Mouse (Mus musculus): ENCODE data around the gene Ier2.
A peak's percentile ranks its signal among the peaks of the same experiment; 100 is the strongest.

The Ier2 gene

GRCm38 (mm10) chr8:84661961-84662571 is 586 bp downstream of the Ier2 start:
- DNase-seq (ENCODE audit: low spot score), result peak; percentile 68

- peak; percentile 81 for DNase-seq (ENCODE audit: low spot score)
These were observed 1.2 kb downstream of the Ier2 start for GRCm38 (mm10) chr8:84661458-84661871.

DNA sequence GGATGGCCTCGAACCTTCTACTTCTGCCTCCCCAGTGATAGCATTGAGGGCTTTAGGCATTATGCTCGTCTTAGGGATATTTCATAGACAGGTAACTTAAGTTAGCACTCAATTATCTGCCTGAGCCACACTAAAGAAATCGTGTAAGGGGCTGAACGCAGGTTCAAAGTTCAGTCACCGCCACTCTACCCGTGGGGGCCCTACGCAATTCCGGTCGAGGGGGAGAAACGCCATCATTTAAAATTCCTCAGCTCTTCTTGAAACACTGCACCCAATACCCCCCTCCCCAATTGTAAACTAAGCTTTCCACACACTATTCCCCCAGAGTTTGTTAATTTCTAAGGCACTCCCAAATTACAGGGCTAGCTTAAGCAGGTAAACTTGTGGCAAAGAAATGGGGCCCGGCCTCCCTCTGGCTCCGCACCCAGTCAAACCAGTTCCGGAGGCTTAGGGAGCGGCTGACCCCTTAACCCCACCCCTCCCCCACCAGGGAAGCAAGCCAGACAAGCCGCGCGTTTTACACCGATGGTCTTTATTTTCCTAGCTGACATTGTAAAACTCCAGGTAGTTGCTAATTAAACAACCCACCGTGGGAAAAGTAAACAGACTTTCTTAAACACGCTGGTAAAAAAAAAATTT is 1.7 kb downstream of the Ier2 start:
- DNase-seq (ENCODE audit: low spot score), result peak; percentile 92

DNA sequence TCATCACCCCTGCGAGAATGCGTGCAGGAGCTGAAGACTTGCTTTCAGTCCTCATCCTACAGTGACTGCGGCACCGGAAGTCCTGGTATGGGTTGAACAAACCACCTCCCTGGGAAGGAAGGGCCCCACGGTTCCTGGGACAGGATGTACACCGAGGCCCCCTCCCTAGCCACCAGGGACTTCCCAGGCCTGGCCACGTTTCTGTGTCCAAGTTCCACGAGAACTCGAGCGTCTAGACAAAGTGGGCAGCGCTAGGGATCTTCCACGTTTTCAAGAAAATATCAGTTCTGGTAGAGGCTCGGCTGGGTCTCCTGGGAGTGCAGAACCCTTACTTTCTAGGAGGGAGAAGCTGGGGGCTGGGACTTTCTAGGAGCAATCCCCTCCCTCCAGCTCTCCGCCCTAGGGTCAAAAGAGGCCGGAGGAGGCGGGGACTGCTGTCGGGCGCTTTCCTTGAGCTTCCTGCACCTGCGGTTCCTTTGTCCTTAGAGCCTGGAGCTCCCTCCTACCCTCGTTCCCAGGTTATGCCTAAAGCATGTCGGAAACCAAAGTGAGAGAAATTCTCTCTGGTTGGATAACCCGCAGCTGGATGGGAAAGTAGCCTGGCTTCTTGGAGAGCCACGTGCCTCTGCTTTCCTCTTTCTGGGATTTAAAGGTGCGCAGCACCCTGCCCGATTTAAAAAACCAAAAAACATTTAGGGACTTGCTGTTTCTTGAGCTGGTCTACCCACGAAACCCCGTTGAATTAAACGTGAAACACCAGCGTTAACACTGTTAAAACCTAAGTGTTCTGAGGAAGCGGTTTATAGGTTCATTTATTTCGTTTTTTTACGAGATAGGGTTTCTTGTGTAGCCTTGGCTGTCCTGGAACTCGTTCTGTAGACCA is 2.5 kb downstream of the Ier2 start:
- DNase-seq (ENCODE audit: low spot score), result peak; percentile 87

- DNase-seq (ENCODE audit: low spot score), result no peak
These were observed 3.7 kb downstream of the Ier2 start for GRCm38 (mm10) chr8:84658951-84659350.

DNA sequence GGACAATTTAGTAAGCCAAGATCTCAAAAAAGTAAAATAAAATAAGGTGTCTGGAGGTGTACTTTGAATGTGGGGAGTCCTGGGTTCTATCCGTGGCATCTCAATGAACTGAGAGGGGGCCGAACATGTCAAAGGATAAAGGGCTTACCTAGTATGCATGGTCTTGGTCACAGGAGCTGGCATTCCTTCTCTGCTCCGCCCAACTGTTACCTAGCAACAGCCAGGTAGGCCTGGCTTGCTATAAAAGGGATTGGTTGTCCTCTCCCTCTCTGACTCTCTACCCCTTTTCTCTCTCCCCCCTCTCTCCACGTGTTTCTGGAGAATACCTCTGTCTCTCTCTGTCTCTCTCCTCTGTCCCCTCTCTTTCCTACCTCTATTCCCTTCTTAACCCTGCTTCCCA is 5.0 kb downstream of the Ier2 start:
- DNase-seq (ENCODE audit: low spot score), result no peak

- no peak for DNase-seq (ENCODE audit: low spot score)
These were observed 5.4 kb downstream of the Ier2 start for GRCm38 (mm10) chr8:84657203-84657602.

GRCm38 (mm10) chr8:84656641-84657126 is 6.0 kb downstream of the Ier2 start:
- DNase-seq (ENCODE audit: low spot score), result peak; percentile 93

- peak; percentile 66 for DNase-seq (ENCODE audit: low spot score)
These were observed 6.5 kb downstream of the Ier2 start for GRCm38 (mm10) chr8:84656191-84656525.

GRCm38 (mm10) chr8:84655336-84656190 is 7.1 kb downstream of the Ier2 start:
- DNase-seq (ENCODE audit: low spot score), result peak; percentile 79

GRCm38 (mm10) chr8:84654597-84654996 is 8.1 kb downstream of the Ier2 start:
- no peak for DNase-seq (ENCODE audit: low spot score)

DNA sequence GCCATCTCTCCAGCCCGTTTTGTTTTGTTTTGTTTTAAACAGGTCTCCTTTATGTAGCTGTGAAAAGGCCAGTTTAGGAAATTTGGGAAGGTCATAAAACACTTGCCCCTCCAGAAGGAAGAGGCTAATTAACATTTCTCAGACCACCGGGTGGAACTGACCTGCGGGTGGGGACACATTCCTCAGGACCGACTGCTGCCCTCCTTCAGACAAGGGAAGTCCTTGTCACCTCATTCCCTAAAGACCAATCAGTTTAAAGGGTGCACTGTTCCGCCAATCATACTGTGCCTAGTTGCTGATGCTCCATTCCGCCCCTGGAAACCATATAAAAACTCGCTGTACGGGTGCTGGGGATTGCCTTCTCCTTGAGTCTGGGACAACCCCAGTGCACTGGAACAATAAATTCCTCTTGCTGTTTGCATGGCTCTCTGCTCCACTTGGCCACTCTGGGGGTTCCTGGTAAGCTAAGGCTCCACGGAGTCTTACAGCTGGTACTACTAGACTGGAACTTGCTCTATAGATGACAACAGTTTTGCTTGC is 9.5 kb downstream of the Ier2 start:
- DNase-seq (ENCODE audit: low spot score), result no peak

DNA sequence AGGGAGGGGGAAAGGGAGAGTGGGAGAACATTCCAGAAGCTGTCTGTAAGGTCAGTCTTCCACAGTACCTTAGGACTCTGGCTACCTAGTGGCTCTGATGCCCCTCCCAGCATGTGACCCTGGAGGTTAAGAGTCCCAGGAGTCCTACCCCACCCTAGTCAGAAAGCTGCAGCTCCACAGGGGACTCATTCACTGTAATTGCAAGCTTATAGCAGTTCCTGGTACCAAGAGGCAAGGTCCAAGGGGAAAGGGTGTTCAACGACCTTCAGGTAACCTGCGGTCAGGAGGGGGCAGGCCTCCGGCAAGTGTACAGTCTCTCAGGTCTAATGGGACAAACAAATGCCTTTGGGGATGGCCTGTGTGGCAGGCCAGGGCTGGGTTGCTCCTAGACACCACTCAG is 12.4 kb downstream of the Ier2 start:
- DNase-seq (ENCODE audit: low spot score), result peak; percentile 49

- DNase-seq (ENCODE audit: low spot score), result peak; percentile 64
These were observed 15.2 kb downstream of the Ier2 start for GRCm38 (mm10) chr8:84647461-84647901.

DNA sequence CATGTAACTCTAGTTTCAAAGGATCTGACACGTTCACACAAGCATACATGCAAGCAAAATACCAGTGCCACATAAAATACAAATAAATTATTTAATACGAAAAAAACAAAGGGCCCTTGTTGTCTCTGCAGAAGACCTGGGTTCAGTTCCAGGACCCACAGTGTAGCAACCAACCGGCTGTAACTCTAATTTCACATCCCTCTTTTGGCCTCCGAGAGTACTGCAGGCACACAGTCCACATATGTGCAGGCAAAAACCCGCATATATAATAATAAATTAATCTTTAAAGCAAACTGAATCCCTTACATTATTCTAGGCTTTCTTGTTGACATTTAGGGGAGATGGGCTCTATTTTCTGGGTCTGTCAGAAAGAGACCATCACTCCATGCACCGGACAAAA is 15.9 kb downstream of the Ier2 start:
- no peak for DNase-seq (ENCODE audit: low spot score)

DNA sequence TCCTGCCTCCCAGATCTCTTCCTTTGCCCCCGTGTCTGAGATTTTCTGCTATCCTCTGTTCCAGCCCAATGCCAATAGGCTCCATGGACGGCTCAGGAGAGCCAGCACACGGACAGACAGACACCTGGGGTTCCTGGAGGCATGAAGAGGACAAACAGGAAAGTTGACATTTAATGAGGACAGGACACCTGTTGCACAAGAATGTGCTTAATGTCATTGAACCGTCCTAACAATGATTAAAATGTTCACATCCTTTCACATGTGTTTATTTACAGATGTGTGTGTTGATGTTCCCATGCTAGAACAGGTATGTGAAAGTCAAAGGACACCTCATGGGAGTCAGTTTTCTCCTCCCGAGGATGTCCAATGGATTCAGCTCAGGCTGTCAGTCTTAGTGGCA is 19.6 kb downstream of the Ier2 start:
- DNase-seq (ENCODE audit: low spot score), result no peak

DNA sequence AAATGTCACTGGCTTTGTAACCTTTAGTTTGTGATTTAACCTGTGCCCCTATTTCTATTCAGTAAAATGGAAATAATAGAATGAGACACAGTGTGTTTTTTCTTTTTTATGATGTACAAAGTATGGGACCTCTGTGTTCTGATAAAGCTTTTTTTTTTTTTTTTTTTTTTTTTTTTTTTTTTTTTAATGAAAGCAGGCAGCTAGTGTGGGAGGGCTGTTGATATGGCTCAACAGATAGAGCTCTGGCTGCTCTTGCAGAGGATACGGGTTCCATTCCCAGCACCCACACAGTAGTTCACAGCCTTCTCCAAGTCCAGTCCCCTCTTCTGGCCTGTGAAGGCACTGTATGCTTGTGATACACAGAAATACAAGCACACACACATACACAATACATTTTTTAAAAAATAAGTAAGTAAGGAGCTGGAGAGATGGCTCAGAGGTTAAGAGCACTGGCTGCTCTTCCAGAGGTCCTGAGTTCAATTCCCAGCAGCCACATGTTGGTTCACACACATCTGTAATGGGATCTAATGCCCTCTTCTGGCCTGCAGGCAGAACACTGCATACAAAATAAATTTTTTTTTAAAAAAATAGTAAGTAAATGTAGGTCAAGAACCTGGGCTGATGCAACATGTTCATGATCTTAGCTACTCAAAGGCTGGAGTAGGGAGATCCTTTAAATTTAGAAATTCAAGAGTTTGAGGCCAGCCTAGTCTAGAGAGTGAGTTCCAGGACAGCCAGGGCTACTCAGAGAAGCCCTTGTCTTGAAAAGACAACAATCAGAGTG is 20.9 kb downstream of the Ier2 start:
- no peak for DNase-seq (ENCODE audit: low spot score)

DNA sequence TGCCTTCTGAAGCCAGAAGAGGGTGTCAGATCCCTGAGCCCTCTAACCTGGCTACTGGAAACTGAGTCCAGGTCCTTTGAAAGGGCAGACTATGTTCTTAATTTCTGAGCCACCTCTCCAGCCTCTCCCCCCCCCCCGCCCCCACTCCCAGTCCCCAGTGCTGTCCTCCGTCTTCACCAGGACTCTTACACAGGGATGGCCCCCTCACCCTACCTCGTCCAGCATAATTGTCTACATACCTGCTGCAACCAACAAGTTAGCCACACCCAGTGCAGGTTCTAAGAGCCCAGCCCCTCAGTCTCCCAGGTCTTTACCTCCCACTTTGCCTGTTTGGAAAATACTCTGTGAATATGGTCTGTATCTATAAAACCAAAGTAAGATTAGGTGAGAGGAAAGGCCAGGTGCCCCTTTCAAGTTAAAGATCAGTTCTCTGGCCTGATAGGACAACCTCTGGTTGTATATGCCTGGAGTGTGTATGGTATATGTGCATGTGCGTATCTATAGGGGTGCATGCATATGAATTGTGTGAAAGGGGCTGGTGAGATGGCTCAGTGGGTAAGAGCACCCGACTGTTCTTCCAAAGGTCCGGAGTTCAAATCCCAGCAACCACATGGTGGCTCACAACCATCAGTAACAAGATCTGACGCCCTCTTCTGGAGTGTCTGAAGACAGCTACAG is 21.9 kb downstream of the Ier2 start:
- no peak for DNase-seq (ENCODE audit: low spot score)

DNA sequence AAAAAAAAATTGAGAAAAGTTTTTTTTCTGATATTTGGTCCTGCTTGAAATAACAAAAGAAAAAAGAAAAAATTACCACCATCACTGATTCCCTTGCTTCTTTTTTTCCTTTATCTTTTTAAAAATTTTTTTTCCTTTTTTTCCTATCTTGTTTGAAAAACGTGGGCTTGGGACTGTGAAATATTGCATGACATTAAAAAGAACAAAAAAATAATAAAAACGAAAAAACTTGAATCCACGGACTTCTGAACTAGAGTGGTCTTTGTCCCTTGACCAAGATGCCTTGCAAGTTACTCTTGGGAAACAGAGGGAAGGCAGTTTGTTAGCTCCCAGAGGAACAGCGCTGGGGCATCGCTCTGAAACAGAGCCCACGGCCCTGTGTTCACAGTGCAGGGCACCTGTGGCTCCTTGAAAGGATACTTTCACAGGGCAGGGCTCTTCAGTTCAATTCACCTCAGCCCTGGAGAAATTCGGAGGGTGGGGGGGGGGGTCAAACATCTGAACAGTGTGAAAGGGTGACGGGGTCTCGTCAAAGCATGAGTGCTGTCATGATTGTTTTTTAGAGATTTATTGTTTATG is 22.6 kb downstream of the Ier2 start:
- DNase-seq (ENCODE audit: low spot score), result no peak
